Mouse (Mus musculus) activated CD4-positive, CD25-positive, alpha-beta regulatory T cell, adult 9 weeks (primary cell): ENCODE results near the gene Chrnb4. TPM values are rescaled to one million over a fixed set of nuclear protein-coding genes. Genes with fewer than 3 reads are reported as not detected.

Experiments used
- polyA plus RNA-seq: library from polyadenylated mRNA; unstranded; fragments of 100-300 nt; shearing (Covaris generic); gene quantifications from one replicate; pipeline ENCODE4 v1.2.1, GENCODE M21; 2017

Gene Chrnb4
- polyA plus RNA-seq, result not detected

DNA sequence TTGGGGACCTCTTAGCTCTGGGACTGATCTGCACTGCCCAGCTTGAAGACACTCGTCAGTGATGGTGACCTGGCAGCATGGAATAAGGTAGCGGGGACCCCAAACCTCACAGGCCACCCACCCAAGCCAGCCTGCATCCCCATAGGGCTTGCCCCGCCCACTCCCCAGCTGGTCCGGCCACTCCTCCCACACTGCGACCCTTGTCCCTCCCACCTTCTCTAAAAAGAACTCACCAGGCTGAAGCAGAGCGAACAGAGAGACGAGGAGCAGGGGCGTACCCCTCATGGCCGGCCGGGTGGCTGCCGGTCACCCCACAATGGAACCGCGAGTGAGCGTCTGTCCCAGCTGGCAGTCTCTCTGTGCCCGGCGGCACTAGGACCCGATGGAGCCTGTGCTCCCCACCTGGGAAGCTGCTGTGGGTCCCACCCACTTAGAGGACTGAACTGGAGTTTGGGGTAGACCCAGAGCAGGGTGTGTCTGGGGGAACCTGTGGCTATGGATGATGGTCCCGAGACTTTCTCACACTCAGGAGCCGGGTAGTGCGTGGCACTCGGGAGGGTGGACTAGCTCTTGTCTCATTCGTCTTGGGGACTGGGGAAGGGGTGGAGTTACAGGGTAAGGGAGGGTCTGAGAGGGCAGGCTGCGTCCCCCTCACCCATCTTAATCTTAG is at the start of gene Chrnb4:
Gene Chrnb4, minus strand, starts transcription at position 569 of the 670 bp plus-strand sequence.

DNA sequence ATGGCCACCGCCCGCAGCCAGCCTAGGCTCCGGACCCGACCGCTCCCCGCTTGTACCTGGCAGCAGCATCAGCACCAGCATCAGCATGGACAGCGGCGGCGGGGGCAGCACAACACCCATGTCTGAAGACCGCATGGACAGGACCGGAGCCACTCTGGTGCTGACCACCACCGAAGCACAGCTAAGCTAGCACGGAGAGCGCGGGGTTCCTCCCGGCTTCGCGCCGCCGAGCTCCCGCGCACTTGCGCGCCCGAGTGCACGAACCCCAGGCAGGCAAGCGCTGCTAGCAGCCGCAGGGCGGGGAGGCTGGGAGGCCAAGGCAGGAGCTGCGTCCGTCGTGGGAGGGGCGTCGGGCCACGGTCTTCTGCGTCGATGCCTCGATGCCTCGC is 22.3 kb downstream of the Chrnb4 start, which contains the start of gene Chrna3:
Gene Chrna3, minus strand, starts transcription at position 288 of the 389 bp plus-strand sequence.

GRCm38 (mm10) chr9:54980674-54981073 is 67.9 kb downstream of the Chrnb4 start, which contains the start of gene Chrna5:
Chrna5 (plus strand) TSS chr9:54980880.

Other genes starting within 250 kb of the Chrnb4 start
- gene Ireb2, start 185.0 kb downstream of the Chrnb4 start, polyA plus RNA-seq, result 27.6 TPM
- gene Hykk, start 131.5 kb downstream of the Chrnb4 start, polyA plus RNA-seq, result 0.43 TPM
- 282 TPM for gene Psma4, start 98.0 kb downstream of the Chrnb4 start, polyA plus RNA-seq
- gene AY074887, start 97.8 kb downstream of the Chrnb4 start, polyA plus RNA-seq, result not detected
- gene Chrna5, start 67.9 kb downstream of the Chrnb4 start, polyA plus RNA-seq, result not detected
- not detected for gene Chrna3, start 22.2 kb downstream of the Chrnb4 start, polyA plus RNA-seq
- 8.3 TPM for gene Ube2q2, start 100.1 kb upstream of the Chrnb4 start, polyA plus RNA-seq
- 67.2 TPM for gene Fbxo22, start 160.1 kb upstream of the Chrnb4 start, polyA plus RNA-seq